Mouse (Mus musculus): ENCODE measurements at regions not wholly inside any gene's neighbourhood (a gene's known extent, or its start where the extent isn't known, plus 50 kb on each side); places are given as distances from the start of the nearest gene placed in this dataset.
A peak's percentile ranks its signal among the peaks of the same experiment; 100 is the strongest.

- no peak for ATAC-seq (replicated peaks; ENCODE audit: low read depth, poor library complexity, severe bottlenecking)
Observed at GRCm38 (mm10) chr12:16006286-16006685, 189.6 kb upstream of the Trib2 start.

GRCm38 (mm10) chr12:16001811-16002210, 185.1 kb upstream of the Trib2 start:
- no peak for ATAC-seq (replicated peaks; ENCODE audit: low read depth, poor library complexity, severe bottlenecking)

GRCm38 (mm10) chr12:16001225-16001624, 184.5 kb upstream of the Trib2 start:
- 0 out of 2 replicates have a peak, but pooled peaks have one; percentile 22 for ATAC-seq (replicated peaks; ENCODE audit: low read depth, poor library complexity, severe bottlenecking)

- ATAC-seq (replicated peaks; ENCODE audit: low read depth, poor library complexity, severe bottlenecking), result no peak
Observed at GRCm38 (mm10) chr12:15998331-15998730, 181.6 kb upstream of the Trib2 start.

- no peak for ATAC-seq (replicated peaks; ENCODE audit: low read depth, poor library complexity, severe bottlenecking)
Observed at GRCm38 (mm10) chr12:15993866-15994265, 177.1 kb upstream of the Trib2 start.

- ATAC-seq (replicated peaks; ENCODE audit: low read depth, poor library complexity, severe bottlenecking), result no peak
Observed at GRCm38 (mm10) chr12:15986351-15986750, 169.6 kb upstream of the Trib2 start.

GRCm38 (mm10) chr12:15985649-15986048, 168.9 kb upstream of the Trib2 start:
- ATAC-seq (replicated peaks; ENCODE audit: low read depth, poor library complexity, severe bottlenecking), result no peak

- no peak for ATAC-seq (replicated peaks; ENCODE audit: low read depth, poor library complexity, severe bottlenecking)
Observed at GRCm38 (mm10) chr12:15983591-15984300, 167.0 kb upstream of the Trib2 start.

- no peak for ATAC-seq (replicated peaks; ENCODE audit: low read depth, poor library complexity, severe bottlenecking)
Observed at GRCm38 (mm10) chr12:15981741-15982140, 165.0 kb upstream of the Trib2 start.

GRCm38 (mm10) chr12:15979233-15979632, 162.5 kb upstream of the Trib2 start:
- no peak for ATAC-seq (replicated peaks; ENCODE audit: low read depth, poor library complexity, severe bottlenecking)

GRCm38 (mm10) chr12:15971786-15972185, 155.1 kb upstream of the Trib2 start:
- no peak for ATAC-seq (replicated peaks; ENCODE audit: low read depth, poor library complexity, severe bottlenecking)

- ATAC-seq (replicated peaks; ENCODE audit: low read depth, poor library complexity, severe bottlenecking), result no peak
Observed at GRCm38 (mm10) chr12:15970262-15970661, 153.5 kb upstream of the Trib2 start.

GRCm38 (mm10) chr12:15967550-15968102, 150.9 kb upstream of the Trib2 start:
- no peak for ATAC-seq (replicated peaks; ENCODE audit: low read depth, poor library complexity, severe bottlenecking)

GRCm38 (mm10) chr12:15966631-15967030, 149.9 kb upstream of the Trib2 start:
- no peak for ATAC-seq (replicated peaks; ENCODE audit: low read depth, poor library complexity, severe bottlenecking)

- no peak for ATAC-seq (replicated peaks; ENCODE audit: low read depth, poor library complexity, severe bottlenecking)
Observed at GRCm38 (mm10) chr12:15965921-15966320, 149.2 kb upstream of the Trib2 start.

GRCm38 (mm10) chr12:15964073-15964472, 147.4 kb upstream of the Trib2 start:
- peak; percentile 73 for ATAC-seq (replicated peaks; ENCODE audit: low read depth, poor library complexity, severe bottlenecking)

GRCm38 (mm10) chr12:15961834-15962233, 145.1 kb upstream of the Trib2 start:
- no peak for ATAC-seq (replicated peaks; ENCODE audit: low read depth, poor library complexity, severe bottlenecking)

GRCm38 (mm10) chr12:15937443-15938237, 120.9 kb upstream of the Trib2 start:
- no peak for ATAC-seq (replicated peaks; ENCODE audit: low read depth, poor library complexity, severe bottlenecking)

- no peak for ATAC-seq (replicated peaks; ENCODE audit: low read depth, poor library complexity, severe bottlenecking)
Observed at GRCm38 (mm10) chr12:15932067-15932466, 115.3 kb upstream of the Trib2 start.

- no peak for ATAC-seq (replicated peaks; ENCODE audit: low read depth, poor library complexity, severe bottlenecking)
Observed at GRCm38 (mm10) chr12:15931535-15931934, 114.8 kb upstream of the Trib2 start.

GRCm38 (mm10) chr12:15930155-15930554, 113.4 kb upstream of the Trib2 start:
- ATAC-seq (replicated peaks; ENCODE audit: low read depth, poor library complexity, severe bottlenecking), result no peak
